Mouse (Mus musculus) ES-Bruce4 (cell line): ENCODE results near the gene Amotl2.

ENCODE experiments used
- CTCF ChIP-seq: IDR thresholded peaks from one replicate; pipeline ENCODE4 v1.8.1; 2011; ENCODE audit warnings: low read depth, low read length
- POLR2A ChIP-seq: IDR thresholded peaks from one replicate; pipeline ENCODE4 v1.8.1; 2011; ENCODE audit warnings: low read length; ENCODE audit not compliant: insufficient read depth

DNA sequence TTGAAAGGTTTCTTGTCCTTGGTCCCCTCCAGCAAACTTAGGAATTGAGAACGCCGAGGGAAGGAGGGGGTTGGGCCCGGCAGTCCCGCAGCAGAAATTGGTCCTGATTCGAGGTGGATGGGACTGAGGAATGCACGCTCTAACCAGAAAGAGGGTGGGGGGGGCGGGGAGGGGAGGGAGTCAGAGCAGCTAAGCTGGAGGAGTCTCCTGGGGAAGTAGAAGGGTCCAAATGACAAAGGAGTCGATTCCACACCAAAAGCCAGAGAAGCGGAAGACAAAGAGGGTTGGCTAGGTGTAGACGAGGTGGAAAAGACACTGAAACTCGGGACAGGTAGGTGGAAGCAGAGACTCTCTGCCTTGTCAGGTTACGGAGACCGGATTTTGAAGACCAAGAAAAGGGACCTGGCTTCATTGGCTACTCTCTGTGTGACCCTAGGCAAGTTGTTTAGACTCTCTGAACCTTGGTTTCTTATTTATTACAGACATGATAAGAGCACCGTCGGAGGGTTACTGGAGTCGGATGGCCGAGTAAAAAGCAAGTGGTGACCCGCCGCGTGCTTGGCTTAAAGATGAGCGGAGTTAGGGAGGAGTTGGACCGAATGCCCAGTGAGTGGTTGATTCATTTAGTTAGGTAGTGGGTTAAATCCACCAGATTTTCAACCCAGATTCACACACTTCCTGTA is at the start of gene Amotl2:
- no peak for TF ChIP-seq CTCF
- TF ChIP-seq POLR2A = no peak
